Mouse (Mus musculus): Measurements from ENCODE around the gene Kmt2e.

Gene Kmt2e

GRCm38 (mm10) chr5:23432708-23433645, 1.3 kb upstream of the Kmt2e start:
- peak; percentile 99 for DNase-seq (ENCODE audit: low read depth)

DNA sequence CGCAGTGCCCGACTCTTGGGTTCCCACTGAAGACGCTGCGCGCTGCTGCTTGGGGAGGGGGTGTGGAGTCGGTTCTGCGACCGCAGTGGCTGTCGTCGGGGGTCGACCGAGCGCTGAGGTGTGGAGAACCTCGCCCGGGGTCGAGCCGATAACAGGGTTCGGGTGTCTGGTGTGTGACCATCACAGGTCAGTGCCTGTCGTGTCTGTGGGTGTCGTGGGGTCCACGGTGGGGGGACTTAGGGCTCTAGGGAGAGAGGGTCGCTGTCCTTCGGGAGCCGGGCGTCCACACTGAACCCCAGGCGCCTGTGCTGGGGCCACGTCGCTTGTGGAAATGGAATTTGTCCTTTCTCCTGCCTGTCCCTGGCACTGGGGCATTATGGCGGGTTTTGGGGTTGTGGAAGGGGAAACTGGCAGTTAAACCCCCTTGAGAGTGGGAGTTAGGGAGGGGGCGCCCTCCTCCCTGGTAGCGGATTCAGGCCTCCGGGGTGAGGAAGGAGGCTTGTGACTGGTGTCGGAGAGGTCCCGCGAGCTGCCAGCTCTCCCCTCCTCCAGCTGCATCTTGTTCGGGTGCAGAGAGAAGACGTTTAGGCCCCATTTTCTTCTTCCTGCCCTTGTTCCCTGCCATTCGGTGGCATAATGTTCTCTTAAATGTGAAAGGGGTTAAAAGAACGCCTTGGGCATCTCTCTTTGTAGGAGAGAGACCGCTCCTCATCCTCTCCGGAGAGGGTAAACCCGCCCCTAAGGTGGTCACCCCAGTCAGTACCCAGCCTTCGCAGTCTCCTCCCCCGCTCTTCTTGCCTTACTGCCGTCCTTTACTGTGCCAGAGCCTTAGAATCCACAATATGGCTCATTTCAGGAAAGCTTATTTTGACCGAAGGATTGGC, 599 bp downstream of the Kmt2e start:
- peak; percentile 80 for DNase-seq (ENCODE audit: low read depth)

GRCm38 (mm10) chr5:23435482-23436125, 1.4 kb downstream of the Kmt2e start:
- peak; percentile 69 for DNase-seq (ENCODE audit: low read depth)

GRCm38 (mm10) chr5:23436735-23437134, 2.5 kb downstream of the Kmt2e start:
- DNase-seq (ENCODE audit: low read depth): peak; percentile 40

- DNase-seq (ENCODE audit: low read depth): peak; percentile 49
Observed at GRCm38 (mm10) chr5:23439857-23440256, 5.6 kb downstream of the Kmt2e start.

- no peak for DNase-seq (ENCODE audit: low read depth)
Observed at GRCm38 (mm10) chr5:23440572-23440971, 6.3 kb downstream of the Kmt2e start.

DNA sequence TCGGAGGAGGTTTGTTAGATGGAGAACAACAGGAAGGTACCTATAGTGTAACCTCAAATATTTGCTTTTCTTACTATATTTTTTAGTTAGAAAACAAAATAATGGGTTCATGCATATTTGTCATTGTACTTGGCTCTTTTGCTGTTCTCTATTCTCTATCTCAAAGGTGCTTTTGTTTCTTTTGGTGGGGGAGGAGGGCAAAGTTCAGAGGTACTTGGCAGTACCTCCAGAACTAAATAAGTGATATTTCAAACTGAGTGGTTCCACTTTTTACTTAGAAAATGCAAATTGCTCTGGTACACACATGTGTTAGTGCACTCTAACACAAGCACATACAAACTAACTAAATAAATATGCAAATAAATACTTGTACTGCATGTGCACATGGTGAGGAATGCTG, 7.7 kb downstream of the Kmt2e start:
- no peak for DNase-seq (ENCODE audit: low read depth)

GRCm38 (mm10) chr5:23444411-23444810, 10.2 kb downstream of the Kmt2e start:
- no peak for DNase-seq (ENCODE audit: low read depth)

DNA sequence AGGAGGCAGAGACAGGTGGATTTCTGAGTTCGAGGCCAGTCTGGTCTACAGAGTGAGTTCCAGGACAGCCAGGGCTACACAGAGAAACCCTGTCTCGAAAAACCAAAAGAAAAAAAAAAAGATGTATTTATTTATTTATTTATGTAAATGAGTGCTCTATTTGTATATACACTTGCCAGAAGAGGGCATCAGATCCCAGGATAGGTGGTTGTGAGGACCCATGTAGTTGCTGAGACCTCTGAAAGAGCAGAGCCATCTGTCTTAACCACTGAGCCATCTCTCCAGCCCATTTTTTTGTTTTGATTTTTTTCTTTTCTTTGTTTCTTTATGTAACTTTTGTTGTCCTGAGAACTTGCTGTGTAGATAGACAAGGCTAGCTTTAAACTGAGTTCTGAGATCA, 19.3 kb downstream of the Kmt2e start:
- peak; percentile 64 for DNase-seq (ENCODE audit: low read depth)

DNA sequence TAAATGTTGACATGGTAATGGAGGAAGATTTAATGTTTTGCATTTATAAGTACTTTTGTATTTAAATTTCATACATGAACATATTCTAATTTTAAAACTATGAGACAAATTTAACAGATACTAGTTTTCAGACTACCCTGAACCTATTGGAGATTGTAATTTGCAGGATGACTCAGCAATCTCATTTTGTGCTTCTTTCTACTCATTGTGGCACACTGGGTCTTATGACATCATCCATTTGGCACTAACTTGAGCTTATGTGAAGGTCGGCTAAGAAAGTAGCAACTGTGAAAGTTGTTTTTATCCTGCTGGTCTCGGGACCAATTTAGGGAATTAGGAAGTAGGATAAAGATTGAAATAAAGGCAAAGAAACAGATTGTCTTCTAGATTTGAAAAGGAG, 27.4 kb downstream of the Kmt2e start:
- peak; percentile 88 for DNase-seq (ENCODE audit: low read depth)

DNA sequence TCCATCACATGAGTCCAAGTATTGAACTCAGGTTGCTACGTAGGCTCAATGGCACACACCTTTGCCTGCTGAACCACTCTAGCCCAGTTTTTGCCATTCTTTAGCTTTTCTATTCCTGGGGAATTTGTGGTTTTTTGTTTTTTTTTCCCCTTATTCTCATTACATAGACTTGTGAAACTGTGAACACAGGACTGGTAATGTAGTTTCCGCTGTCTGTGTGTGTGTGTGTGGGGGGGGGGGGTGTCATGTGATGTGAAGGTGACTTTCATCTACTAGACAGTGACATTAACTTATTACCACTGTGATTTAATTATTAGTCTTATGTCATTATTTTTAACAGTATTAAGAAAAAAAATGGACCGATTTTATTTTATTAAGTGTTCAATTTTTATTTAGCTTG, 30.0 kb downstream of the Kmt2e start:
- DNase-seq (ENCODE audit: low read depth): no peak

- no peak for DNase-seq (ENCODE audit: low read depth)
Observed at GRCm38 (mm10) chr5:23464743-23465142, 30.5 kb downstream of the Kmt2e start.

DNA sequence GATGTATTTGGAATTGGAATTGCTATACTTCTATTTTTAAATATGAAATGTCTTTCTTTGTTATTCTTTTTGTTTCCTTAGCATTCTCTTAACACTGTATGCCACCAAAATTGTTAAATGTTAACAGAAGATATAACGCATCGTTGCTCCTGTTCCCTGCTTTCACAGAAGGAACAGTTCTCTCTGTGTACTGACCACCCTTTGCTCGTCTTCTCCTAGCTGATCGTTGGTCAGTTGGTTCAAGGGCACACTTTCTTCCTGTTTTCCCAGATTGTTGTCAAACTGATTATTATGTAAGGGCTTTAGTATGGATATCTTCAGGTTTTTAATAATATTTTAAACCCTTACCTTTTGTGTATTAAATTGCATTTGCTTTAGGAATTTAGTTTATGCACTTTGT, 32.3 kb downstream of the Kmt2e start:
- DNase-seq (ENCODE audit: low read depth): no peak

- DNase-seq (ENCODE audit: low read depth): peak; percentile 43
Observed at GRCm38 (mm10) chr5:23473098-23473873, 39.0 kb downstream of the Kmt2e start.

DNA sequence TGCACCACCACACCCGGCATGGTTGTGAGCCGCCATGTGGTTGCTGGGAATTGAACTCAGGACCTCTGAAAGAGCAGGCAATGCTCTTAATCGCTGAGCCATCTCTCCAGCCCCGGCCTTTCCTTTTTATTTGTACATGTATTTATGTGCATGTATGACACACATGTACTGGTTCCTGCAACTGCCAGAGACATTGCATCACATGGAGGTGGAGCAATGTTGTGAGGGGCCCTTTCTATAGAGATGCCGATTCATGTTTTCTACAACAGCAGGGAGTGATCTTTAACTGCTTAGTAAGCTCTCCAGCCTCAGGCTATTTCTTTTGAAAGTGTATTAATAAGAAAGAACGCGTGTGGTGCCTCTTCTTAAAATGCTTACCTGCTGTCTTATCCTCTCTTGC, 49.6 kb downstream of the Kmt2e start:
- DNase-seq (ENCODE audit: low read depth): peak; percentile 76

GRCm38 (mm10) chr5:23489231-23489630, 55.0 kb downstream of the Kmt2e start:
- DNase-seq (ENCODE audit: low read depth): no peak

- peak; percentile 59 for DNase-seq (ENCODE audit: low read depth)
Observed at GRCm38 (mm10) chr5:23490797-23491196, 56.6 kb downstream of the Kmt2e start.

- DNase-seq (ENCODE audit: low read depth): no peak
Observed at GRCm38 (mm10) chr5:23496396-23496795, 62.2 kb downstream of the Kmt2e start.

GRCm38 (mm10) chr5:23496933-23497332, 62.7 kb downstream of the Kmt2e start:
- DNase-seq (ENCODE audit: low read depth): no peak

DNA sequence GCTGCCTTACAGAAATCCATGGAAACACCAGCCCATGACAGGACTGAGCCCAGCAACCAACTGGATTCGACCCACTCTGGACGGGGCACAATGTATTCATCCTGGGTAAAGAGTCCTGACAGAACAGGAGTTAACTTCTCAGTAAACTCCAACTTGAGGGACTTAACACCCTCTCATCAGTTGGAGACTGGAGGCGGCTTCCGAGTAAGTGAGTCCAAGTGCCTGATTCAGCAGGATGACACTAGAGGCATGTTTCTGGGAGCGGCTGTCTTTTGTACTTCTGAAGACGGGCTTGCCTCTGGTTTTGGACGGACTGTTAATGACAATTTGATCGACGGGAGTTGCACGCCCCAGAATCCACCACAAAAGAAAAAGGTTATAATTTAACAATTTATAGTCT, 63.7 kb downstream of the Kmt2e start:
- no peak for DNase-seq (ENCODE audit: low read depth)

DNA sequence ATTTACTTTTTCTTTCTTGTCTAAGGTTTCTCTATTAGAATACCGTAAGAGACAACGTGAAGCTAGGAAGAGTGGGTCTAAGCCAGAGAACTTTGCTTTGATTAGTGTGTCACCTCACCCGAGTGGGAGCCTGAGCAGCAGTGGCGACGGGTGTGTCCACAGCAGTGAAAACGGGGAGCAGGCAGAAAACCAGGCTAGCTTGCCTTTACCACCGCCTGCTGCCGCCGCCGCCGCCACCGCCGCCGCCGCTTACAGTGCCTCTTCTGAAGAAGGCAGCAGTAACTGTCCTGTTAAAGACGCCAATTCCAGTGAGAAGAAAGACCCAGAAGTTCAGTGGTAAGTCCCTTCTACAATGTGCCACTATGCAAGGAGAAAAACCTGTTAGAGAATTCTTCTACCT, 65.0 kb downstream of the Kmt2e start:
- no peak for DNase-seq (ENCODE audit: low read depth)

- DNase-seq (ENCODE audit: low read depth): no peak
Observed at GRCm38 (mm10) chr5:23500715-23501114, 66.5 kb downstream of the Kmt2e start.

Data from 416B (cell line).